Mouse (Mus musculus): Measurements from ENCODE around the gene Chka. TPM values are rescaled to one million over a fixed set of nuclear protein-coding genes. Genes with fewer than 3 reads are reported as not detected.

Gene Chka
- polyA plus RNA-seq, 1 experiment from 2014 or later: 68.1 TPM

GRCm38 (mm10) chr19:3925859-3926258 is 74.3 kb downstream of the Chka start:
- 66% methylated on average over 6 of the region's 6 CpGs for WGBS
- Histone ChIP-seq H3K4me3 (no peak overlapping the region), H3K36me3 (no peaks in the 10 kb centered on the region), H3K9ac (no peak overlapping the region), H3K9me3 (no peaks in the 10 kb centered on the region), H3K4me2 (no peak overlapping the region), H3K27ac (no peak overlapping the region), H3K27me3 (no peaks in the 10 kb centered on the region), H3K4me1 (peaks cover 50% of the 10 kb centered on the region)
- ATAC-seq (ENCODE audit: borderline replicate concordance, extremely low read depth, low FRiP score, low TSS enrichment): no peak

DNA sequence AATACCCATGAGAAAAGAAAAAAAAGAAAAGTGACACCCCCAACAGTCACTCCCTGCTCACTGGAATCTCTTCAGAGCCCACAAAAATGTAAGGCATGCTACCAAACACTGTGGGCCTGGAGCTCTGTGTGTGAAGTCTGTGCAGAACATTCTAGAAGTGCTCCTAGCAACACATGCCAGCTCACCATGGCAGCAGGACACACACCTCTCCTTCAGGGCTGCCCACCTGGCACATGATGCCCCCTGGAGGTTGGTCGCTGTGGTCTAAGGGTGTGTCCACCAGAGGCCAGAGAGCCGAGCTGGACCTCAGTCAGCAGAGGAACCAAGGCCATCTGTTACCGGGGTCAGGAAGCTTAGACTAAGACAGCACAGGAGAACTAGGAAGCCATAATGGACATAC is 74.7 kb downstream of the Chka start:
- H3K4me2 ChIP-seq: no peak overlapping the region
- 51% methylated on average over 3 of the region's 3 CpGs for WGBS
- H3K36me3 ChIP-seq: no peaks in the 10 kb centered on the region
- no peaks in the 10 kb centered on the region for H3K27me3 ChIP-seq
- ATAC-seq (ENCODE audit: borderline replicate concordance, extremely low read depth, low FRiP score, low TSS enrichment): no peak
- H3K27ac ChIP-seq: no peak overlapping the region
- H3K4me1 ChIP-seq: peaks cover 54% of the 10 kb centered on the region
- no peaks in the 10 kb centered on the region for H3K9me3 ChIP-seq
- no peak overlapping the region for H3K9ac ChIP-seq
- no peak overlapping the region for H3K4me3 ChIP-seq

DNA sequence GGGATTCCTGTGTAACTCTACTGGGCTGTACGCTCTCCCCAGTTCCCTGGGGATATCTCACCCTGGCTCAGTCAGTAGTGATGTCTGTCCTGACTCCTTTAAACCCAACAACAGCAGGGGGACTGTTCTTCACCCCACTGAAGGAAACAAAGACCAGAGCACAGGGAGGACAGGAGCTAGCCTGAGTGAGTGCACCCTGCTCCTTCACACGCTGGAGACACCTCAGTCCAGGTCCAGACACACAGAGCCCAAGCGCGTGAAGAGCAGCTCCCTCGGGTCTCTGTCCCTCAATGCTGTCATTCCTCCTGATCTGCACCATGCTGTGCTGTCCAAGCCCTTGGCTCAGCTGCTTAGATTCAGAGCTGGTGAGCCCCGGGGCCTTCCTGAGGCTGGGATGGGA is 75.1 kb downstream of the Chka start:
- Histone ChIP-seq H3K4me2 (no peak overlapping the region), H3K36me3 (no peaks in the 10 kb centered on the region), H3K4me1 (peaks cover 55% of the 10 kb centered on the region), H3K4me3 (no peak overlapping the region), H3K9me3 (no peaks in the 10 kb centered on the region), H3K27me3 (no peaks in the 10 kb centered on the region), H3K9ac (no peak overlapping the region), H3K27ac (no peak overlapping the region)
- WGBS: 71% methylated on average over 6 of the region's 6 CpGs
- ATAC-seq (ENCODE audit: borderline replicate concordance, extremely low read depth, low FRiP score, low TSS enrichment): no peak

DNA sequence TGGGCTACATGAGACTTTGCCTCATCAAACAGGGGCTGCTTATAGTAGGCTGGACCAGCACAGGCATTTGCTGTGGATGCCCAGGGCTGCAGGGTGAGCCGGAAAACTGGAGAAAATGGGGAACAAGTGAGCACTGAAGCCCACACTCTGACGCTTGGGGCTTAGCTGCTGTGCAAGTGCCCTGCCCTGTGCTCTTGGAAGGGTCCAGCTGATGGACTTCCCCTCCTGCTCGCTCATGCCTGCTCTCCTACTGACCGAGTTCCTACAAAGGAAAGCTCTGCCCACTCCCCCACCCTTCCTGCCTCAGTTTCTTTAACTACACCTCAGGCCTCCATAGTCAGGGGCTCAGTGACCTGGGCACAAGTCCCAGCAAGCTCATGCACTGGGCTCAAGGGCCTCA is 76.4 kb downstream of the Chka start:
- Histone ChIP-seq H3K36me3 (no peaks in the 10 kb centered on the region), H3K4me1 (peaks cover 51% of the 10 kb centered on the region), H3K4me3 (no peak overlapping the region), H3K9me3 (no peaks in the 10 kb centered on the region), H3K27ac (no peak overlapping the region), H3K4me2 (no peak overlapping the region), H3K9ac (no peak overlapping the region), H3K27me3 (no peaks in the 10 kb centered on the region)
- WGBS: 82% methylated on average over 4 of the region's 4 CpGs
- ATAC-seq (ENCODE audit: borderline replicate concordance, extremely low read depth, low FRiP score, low TSS enrichment): no peak

GRCm38 (mm10) chr19:3928779-3929178 is 77.2 kb downstream of the Chka start:
- no peak for ATAC-seq (ENCODE audit: borderline replicate concordance, extremely low read depth, low FRiP score, low TSS enrichment)
- Histone ChIP-seq H3K27me3 (no peaks in the 10 kb centered on the region), H3K36me3 (no peaks in the 10 kb centered on the region), H3K27ac (peak overlapping the region; percentile 88), H3K9me3 (no peaks in the 10 kb centered on the region), H3K9ac (no peak overlapping the region), H3K4me1 (peaks cover 43% of the 10 kb centered on the region), H3K4me2 (peak overlapping the region; percentile 33; the same call in 1 of the 2 replicates), H3K4me3 (no peak overlapping the region)
- WGBS: 71% methylated on average over 4 of the region's 4 CpGs

GRCm38 (mm10) chr19:3929211-3929941 is 77.8 kb downstream of the Chka start, which contains the start of gene Aldh3b1:
Gene Aldh3b1, minus strand, starts transcription at chr19:3929808.
- Histone ChIP-seq H3K9ac (no peak within 1 kb of the TSS), H3K4me3 (no peak within 1 kb of the TSS), H3K4me2 (peak within 1 kb of the TSS; percentile 33)

GRCm38 (mm10) chr19:3930262-3931057 is 78.9 kb downstream of the Chka start:
- Histone ChIP-seq H3K36me3 (no peaks in the 10 kb centered on the region), H3K9ac (no peak overlapping the region), H3K4me3 (no peak overlapping the region), H3K27ac (peak overlapping the region; percentile 88), H3K9me3 (no peaks in the 10 kb centered on the region), H3K4me2 (no peak overlapping the region; the same call in 1 of the 2 replicates), H3K27me3 (no peaks in the 10 kb centered on the region), H3K4me1 (peaks cover 44% of the 10 kb centered on the region)
- ATAC-seq (ENCODE audit: borderline replicate concordance, extremely low read depth, low FRiP score, low TSS enrichment): no peak
- 58% methylated on average over 21 of the region's 21 CpGs for WGBS

More at GRCm38 (mm10) chr19:3929211-3929941, 77.8 kb downstream of the Chka start, which contains the start of gene Aldh3b1:
- peak within 1 kb of the TSS; percentile 88 for H3K27ac ChIP-seq
- 26% methylated on average over 12 of the region's 12 CpGs for WGBS
- H3K9me3 ChIP-seq: no peaks in the 10 kb centered on the region
- ATAC-seq (ENCODE audit: borderline replicate concordance, extremely low read depth, low FRiP score, low TSS enrichment): peak; percentile 74
- H3K4me1 ChIP-seq: peaks cover 38% of the 10 kb centered on the region
- no peaks in the 10 kb centered on the region for H3K27me3 ChIP-seq
- no peaks in the 10 kb centered on the region for H3K36me3 ChIP-seq

DNA sequence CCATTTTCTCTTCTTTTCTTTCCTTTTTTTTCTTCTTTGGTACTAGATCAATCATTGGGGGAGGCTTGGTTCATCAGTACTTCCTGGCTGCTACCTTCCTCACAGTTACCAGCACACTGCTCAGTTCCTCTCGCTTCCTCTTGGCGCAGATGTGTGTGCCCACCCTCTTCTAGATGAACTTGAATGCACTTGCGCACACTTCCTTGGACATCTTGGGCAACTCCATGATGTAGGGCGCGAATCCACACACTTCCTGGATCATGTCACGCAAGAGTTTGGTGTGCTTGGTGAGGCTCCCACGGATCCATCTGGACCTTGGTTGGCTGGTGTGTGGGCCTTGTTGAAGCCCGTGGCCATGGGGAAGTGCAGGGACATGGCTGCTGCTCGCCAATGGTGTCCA is 80.1 kb downstream of the Chka start:
- no peak overlapping the region for H3K9ac ChIP-seq
- H3K4me3 ChIP-seq: no peak overlapping the region
- no peaks in the 10 kb centered on the region for H3K9me3 ChIP-seq
- H3K4me2 ChIP-seq: no peak overlapping the region
- ATAC-seq (ENCODE audit: borderline replicate concordance, extremely low read depth, low FRiP score, low TSS enrichment): no peak
- no peaks in the 10 kb centered on the region for H3K36me3 ChIP-seq
- WGBS: 88% methylated on average over 9 of the region's 9 CpGs
- H3K27me3 ChIP-seq: no peaks in the 10 kb centered on the region
- H3K27ac ChIP-seq: no peak overlapping the region
- peaks cover 42% of the 10 kb centered on the region for H3K4me1 ChIP-seq

- H3K9me3 ChIP-seq: no peaks in the 10 kb centered on the region
- no peaks in the 10 kb centered on the region for H3K36me3 ChIP-seq
- H3K27ac ChIP-seq: no peak within 1 kb of the TSS; the same call in 1 of the 2 replicates
- 6% methylated on average over 42 of the region's 42 CpGs for WGBS
- peaks cover 24% of the 10 kb centered on the region for H3K4me1 ChIP-seq
- peak; percentile 88 for ATAC-seq (ENCODE audit: borderline replicate concordance, extremely low read depth, low FRiP score, low TSS enrichment)
- no peaks in the 10 kb centered on the region for H3K27me3 ChIP-seq
- H3K4me3 ChIP-seq: peak within 1 kb of the TSS; percentile 46
- H3K9ac ChIP-seq: peak within 1 kb of the TSS; percentile 38
- H3K4me2 ChIP-seq: peak within 1 kb of the TSS; percentile 69
Measured at GRCm38 (mm10) chr19:3935032-3935895, 83.7 kb downstream of the Chka start, which contains the start of gene Unc93b1. Gene Unc93b1, plus strand, starts transcription at chr19:3935186.

- no peaks in the 10 kb centered on the region for H3K36me3 ChIP-seq
- H3K27me3 ChIP-seq: no peaks in the 10 kb centered on the region
- peak overlapping the region; percentile 46 for H3K4me3 ChIP-seq
- H3K9me3 ChIP-seq: no peaks in the 10 kb centered on the region
- WGBS: 5% methylated on average over 22 of the region's 22 CpGs
- ATAC-seq (ENCODE audit: borderline replicate concordance, extremely low read depth, low FRiP score, low TSS enrichment): peak; percentile 13
- peak overlapping the region; percentile 69 for H3K4me2 ChIP-seq
- H3K27ac ChIP-seq: no peak overlapping the region
- H3K4me1 ChIP-seq: peaks cover 15% of the 10 kb centered on the region
- H3K9ac ChIP-seq: peak overlapping the region; percentile 38
Measured at GRCm38 (mm10) chr19:3935896-3936850, 84.6 kb downstream of the Chka start.

Measured in lung, embryonic 15.5 days (tissue).